Mouse (Mus musculus) gastrocnemius, postnatal 36 days (tissue): ENCODE measurements around the gene Tceal5. TPM values are rescaled to one million over a fixed set of nuclear protein-coding genes. Genes with fewer than 3 reads are reported as not detected.
"Not testable (repeated sequence)": the region's sequence is repeated elsewhere in the genome, so short reads cannot be mapped to it uniquely, and the experiment has no call there.

Experiments used
- DNase-seq, 2 experiments: peaks; one replicate each; pipeline ENCODE4 v3.0.0; 2022
- intact Hi-C: fragments of 180-260 bp; cut with DNase I; formaldehyde crosslinking; loops from one replicate; pipeline ENCODE4 v1.15.1; 2025
- long read RNA-seq, 2 experiments: library from polyadenylated mRNA; stranded (forward); transcript quantifications; one replicate each; pipeline ENCODE4 v2.0.0; 2021
- total RNA-seq, 2 experiments: library from RNA; stranded (reverse); gene quantifications; 2 replicates each; pipeline ENCODE4 v1.2.3; 2021

Gene Tceal5
- 10 to 100 TPM; 30.0 to 50.9 TPM for total RNA-seq
- long read RNA-seq, experiment 1, transcript Tceal5-201 (3 exons, 1,044 nt), result major isoform, 17 of 45 reads
- long read RNA-seq, experiment 1, partial matches to known transcripts, result 0 of 45 reads
- long read RNA-seq, experiment 1, other reads (novel, unspliced or antisense), result 27 of 45 reads
- long read RNA-seq, experiment 2, transcript Tceal5-201 (3 exons, 1,044 nt), result major isoform, 17 of 36 reads
- long read RNA-seq, experiment 2, partial matches to known transcripts, result 1 of 36 reads
- long read RNA-seq, experiment 2, other reads (novel, unspliced or antisense), result 18 of 36 reads

DNA sequence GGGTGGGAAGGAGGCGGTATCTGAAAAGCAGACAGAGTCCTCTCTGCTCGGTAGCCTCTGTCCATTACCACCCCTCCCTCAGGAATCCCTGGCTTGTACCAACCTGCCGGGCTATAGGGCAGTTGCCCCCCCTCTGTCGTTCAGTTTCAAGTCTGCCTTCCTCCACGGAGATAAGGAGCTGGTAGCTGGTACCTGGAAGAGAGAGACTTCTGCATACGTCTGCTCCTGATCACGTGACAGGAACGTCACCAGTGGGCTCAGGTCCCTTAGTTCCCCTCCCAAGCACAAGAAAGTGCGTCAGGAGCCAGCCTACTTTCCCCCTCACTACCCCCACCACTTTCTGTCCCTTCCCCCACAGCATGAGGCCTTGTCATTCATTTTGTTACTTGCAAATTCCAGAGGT is at the start of gene Tceal5:
Gene Tceal5 (minus strand): TSS at position 213 of the 403 bp plus-strand sequence.
- intact Hi-C loops, result no loop called here
- DNase-seq, result peak in 1 of 2 experiments; percentile 16

DNA sequence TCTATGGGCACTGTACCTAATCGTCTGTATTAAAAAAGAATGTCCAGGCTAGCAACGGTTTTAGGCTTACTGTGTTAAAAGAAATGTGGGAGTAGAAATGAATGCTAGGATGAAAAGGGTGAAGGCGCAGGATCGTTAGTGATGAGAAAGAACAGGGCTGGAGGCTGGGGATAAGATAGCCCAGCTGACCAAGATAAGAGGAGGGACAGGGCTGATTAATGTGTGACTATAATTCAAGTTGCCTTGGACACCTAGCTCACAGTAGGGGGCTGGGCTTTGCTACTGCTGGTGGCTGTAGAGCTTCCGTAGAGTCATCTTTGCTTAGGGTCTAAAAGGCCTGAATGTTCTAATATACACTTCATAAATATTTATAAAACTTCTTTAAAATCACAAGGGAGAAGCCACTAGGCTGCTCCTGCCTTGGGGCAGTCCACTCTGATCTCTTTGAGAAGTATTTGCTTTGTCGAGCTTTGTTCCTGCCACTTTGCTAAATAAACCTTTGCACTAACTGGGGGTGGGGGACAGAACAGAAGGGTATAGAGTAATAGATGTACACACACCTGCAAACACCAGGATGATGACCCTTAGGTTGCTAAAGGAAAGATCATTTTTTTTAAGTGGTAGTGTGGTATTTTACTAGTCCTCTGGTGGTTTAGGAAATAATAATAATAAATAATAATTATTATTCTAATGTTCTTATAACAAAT is 48.5 kb upstream of the Tceal5 start:
- intact Hi-C loops, result no loop called here

DNA sequence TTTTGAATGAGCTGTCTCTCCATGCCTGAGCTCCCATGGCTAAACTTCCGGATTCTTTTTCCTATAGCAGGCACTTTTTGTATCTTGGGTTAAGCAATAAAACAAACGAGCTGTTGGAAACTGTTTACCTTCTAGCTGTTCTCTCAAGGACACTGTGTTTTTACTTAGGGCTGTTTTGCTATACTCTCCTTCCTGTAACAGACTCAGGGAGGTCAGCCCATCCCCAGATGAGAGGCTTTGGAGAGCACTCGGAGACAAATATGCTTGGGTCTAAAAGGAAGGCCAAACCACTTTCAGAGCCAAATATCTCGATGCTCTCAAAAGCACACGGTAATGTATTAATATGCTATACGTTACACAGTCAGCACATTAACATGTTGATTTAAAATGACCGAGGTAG is 46.0 kb upstream of the Tceal5 start:
- DNase-seq, result no peak
- intact Hi-C loops, result no loop called here

More for the DNA sequence above, 48.5 kb upstream of the Tceal5 start:
- DNase-seq, result no peak

- DNase-seq, result no peak
- intact Hi-C loops, result no loop called here
These were observed 45.1 kb upstream of the Tceal5 start for GRCm38 (mm10) chrX:136248811-136249210.

DNA sequence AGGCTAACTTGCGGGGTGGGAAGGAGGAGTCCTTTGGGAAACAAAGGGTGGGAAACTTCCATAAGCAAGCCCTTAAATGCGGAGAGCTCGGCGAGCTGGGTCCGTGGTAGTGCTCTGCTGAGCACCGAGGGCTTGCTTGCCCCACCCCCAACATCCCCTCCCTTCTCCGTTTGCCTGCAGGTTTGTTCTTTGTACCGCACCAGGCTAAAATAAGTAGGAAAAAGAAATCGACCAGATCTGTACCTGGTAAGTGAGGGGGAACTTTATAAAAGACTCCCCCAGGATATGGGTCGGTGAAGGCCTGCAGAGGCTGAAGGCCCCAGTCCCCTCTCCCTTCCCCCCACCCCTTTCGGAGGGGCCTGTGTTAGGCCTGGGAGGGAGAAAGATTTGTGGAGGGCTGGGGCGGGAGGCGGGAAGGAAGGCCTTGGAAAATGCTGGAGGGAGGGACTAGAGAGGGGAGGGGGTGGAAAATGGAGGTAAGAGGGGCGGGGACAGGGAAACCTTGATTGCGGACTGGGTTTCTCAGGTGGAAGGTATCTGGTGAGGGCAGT is 41.9 kb upstream of the Tceal5 start:
- intact Hi-C loops, result no loop called here
- DNase-seq, result no peak

DNA sequence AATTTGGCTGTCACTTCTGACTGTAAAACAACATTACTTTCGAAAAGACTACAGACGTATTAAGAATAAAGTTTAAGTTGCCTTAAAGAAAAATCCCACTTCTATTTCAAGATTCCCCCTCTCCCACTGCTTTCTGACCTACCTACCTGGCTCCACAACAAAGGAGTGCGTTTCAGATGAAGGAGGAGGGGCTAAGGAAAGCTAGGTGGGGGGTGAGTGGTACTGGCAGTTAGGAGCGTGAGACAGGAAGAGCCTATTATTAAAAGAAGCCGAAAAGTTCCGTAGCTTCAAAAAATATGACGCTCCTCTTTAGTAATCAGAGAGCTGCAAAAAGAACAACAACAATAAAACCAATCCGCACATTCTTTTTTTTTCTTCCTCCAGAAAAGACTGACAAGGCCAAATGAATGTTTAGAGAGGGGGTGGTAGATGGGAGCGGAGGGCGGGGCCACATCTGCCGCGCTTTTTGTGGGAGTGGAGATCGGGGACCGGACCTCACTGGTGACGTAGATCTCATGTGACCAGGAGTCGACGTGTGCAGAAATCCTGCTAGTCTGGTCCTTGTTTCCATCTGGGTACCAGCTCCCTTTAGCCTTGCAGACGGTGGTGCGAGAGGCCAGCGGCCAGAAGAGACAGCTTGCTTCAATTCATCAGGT is 41.0 kb upstream of the Tceal5 start, which contains the start of gene Tceal9:
Gene Tceal9 (plus strand): TSS at position 506 of the 656 bp plus-strand sequence.
- peak; percentile 36 to 47 for DNase-seq
- intact Hi-C loops, result no loop called here

DNA sequence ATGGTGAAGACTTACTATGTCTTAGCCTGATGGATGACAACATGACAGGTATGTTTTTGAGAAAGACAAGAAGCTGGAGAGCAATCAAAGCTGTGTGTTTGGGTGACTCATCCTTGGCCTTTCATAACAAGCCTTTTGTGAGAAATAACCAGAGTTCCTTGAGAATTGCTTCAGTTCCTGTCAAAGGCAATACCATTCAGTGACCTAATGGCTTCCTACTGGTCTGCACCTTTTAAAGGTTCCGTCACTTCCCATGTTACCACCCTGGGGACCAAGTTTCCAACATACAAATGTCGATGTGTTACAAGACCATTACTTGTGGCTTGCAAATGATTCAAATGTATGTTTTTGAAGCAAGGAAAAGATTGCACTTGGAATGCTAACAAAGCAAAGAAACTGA is 39.5 kb upstream of the Tceal5 start:
- intact Hi-C loops, result no loop called here
- DNase-seq, result no peak

DNA sequence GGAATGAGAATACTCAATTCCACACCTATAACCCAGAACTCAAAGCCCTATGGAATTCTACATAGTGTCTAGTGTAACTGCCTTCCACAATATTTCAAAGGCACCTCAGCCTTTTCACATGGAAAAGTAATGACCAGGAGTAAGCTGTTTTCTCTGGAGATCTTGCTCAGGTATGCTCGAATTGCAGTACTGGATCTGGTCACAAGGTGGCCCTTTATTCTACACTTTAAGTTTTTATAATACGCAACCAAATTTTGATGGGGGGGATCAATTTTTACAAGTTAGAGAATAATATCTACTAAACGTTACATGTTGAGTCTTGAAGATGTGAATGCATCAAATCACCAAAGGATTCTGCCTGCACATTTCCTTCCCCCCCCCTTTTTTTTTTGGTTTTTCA is 34.4 kb upstream of the Tceal5 start:
- no peak for DNase-seq
- intact Hi-C loops, result loop anchor here (5.0 kb wide), 1 partner anchor 69 kb away; no protein-coding TSS in a partner anchor

DNA sequence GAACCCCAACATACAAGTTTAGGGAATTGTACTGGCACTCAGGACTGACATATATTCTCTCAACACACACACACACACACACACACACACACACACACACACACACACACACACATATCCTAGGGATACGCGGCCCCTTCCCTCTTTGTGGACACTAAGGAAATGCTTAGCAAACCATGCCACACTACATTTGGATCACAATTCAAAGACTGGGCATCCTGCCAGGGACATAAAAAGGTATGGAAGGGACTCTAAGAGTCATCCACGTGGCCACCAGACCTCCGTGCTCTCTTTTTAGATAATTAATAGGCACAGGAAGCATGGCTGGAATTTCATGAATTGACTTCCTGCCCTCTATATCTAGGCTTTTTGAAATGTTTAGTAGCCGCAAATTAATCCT is 24.1 kb upstream of the Tceal5 start:
- intact Hi-C loops, result no loop called here
- DNase-seq, result no peak

- intact Hi-C loops, result no loop called here
- DNase-seq, result no peak
These were observed 20.0 kb upstream of the Tceal5 start for GRCm38 (mm10) chrX:136223714-136224113.

- intact Hi-C loops, result no loop called here
- no peak for DNase-seq
These were observed 12.6 kb upstream of the Tceal5 start for GRCm38 (mm10) chrX:136216303-136216702.

DNA sequence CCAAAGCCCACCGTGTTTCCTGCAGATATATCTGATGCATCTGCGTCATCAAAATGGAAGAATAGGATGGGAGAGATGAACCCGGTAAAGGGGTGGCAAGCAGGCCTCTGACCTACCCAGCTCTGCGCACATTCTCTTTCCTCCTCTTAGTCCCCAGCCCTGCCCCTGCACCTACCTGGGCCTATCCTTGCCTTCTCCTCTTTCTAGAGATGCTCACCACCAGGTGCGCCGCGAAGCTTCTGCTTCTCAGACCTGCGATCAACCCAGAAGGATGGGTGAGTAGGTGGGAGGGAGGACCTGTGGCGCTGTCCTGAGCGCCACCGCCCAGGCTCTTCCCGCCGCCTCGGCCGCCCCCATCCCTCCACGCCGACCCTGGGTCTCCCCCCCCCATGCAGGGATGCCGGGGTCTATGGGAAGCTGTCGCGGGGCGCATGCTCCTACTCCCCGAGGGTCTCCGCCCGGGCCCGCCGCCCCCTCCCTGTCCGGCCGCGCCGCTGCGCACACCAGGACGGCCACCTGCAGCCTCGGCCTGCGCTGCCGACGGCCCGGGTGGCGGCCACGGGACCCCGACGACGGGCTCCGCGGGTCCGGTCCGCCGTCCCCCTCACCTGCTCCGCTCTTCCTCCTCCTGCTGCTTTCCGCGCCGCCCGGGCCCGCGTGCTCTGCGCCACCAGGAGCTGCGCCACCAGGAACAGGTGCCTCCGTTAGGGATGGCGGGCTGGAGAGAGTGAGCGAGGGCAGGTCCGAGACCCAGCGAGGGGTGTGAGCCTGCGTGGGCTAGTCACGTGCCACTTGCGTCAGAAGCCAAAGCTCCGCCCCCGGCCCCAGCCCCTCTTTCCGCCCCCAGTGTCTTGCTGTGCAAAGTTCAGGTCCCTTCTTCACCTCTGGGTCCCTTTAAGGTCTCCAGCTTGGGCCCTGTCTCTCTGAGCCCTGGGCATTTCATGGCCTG is 11.3 kb upstream of the Tceal5 start, which contains the start of the genes Tceal7 and Bex1:
Gene Tceal7 (plus strand): TSS at position 51 of the 949 bp plus-strand sequence.
Gene Bex1 (minus strand): TSS at position 785 of the 949 bp plus-strand sequence.
- DNase-seq, intact Hi-C loops: not testable (repeated sequence)

GRCm38 (mm10) chrX:136213396-136213795 is 9.7 kb upstream of the Tceal5 start:
- no peak for DNase-seq
- intact Hi-C loops, result no loop called here

DNA sequence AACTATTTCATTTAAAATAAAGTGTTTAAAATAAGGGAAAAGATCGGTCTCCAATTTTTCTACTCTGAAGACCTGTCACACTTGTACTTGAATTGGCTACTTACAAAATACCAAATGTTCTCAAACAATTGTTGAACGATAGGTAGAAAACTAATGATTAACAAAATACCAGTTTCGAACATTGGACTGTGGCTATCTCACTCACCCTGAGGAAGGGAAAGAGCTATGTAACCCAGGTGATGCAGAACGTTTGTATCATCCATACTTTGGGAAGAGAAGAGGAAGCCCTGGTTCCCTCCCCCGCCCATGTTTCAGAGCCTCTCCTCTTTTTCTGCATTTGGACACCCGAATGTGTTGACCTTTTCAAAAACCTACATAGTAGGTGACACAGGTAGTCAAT is 730 bp upstream of the Tceal5 start:
- intact Hi-C loops, result no loop called here
- no peak for DNase-seq

- intact Hi-C loops, result no loop called here
- DNase-seq, result no peak
These were observed 419 bp downstream of the Tceal5 start for GRCm38 (mm10) chrX:136203257-136203656.

- peak in 1 of 2 experiments; percentile 14 for DNase-seq
- intact Hi-C loops, result loop anchor here (5.0 kb wide), 1 partner anchor 120 kb away; no protein-coding TSS in a partner anchor
These were observed 6.8 kb downstream of the Tceal5 start for GRCm38 (mm10) chrX:136196873-136197272.

DNA sequence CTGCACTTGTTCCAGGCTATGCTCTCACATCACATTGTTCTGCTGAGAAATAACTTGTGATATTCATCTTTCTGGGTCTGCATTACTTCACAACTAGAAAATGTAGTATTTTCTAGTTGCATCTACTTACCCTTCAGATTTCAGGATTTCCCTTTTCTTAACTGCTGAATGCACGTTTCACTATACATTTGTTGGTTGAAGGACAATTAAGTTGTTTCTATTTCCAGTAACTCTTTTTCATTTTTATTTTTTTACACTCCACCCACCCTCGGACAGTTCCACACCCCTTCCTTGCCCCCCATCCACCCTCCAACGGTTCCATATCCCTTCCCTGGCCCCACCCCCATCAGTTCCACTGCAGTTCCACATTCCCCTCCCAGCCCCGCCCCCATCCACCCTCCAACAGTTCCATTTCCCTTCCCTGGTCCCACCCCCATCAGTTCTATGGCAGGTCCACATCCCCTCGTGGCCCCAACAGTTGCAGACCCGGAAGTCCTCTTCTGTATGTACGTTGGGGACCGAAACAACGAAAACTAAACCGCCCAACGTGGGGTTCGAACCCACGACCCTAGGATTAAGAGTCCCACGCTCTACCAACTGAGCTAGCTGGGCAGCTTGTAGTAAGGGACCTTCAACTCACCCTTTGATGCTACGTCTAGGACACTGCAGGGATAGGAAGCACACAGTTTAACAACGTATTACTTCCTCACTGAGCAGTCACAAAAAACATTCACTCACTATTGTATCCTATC is 8.3 kb downstream of the Tceal5 start:
- no peak for DNase-seq
- intact Hi-C loops, result loop anchor here (5.0 kb wide), 1 partner anchor 122 kb away; no protein-coding TSS in a partner anchor

- no peak for DNase-seq
- intact Hi-C loops, result no loop called here
These were observed 20.6 kb downstream of the Tceal5 start for GRCm38 (mm10) chrX:136183107-136183506.
